Mouse (Mus musculus): Measurements from ENCODE around the gene Pclaf. TPM values are rescaled to one million over a fixed set of nuclear protein-coding genes. Genes with fewer than 3 reads are reported as not detected.

The Pclaf gene
- polyA plus RNA-seq, 1 experiment from 2014 or later = 86.3 TPM

- no peak overlapping the region for H3K9ac ChIP-seq (ENCODE audit: low read length)
- H3K36me3 ChIP-seq (ENCODE audit: control insufficient read depth, insufficient read depth, low read length) = no peaks in the 10 kb centered on the region
- peaks cover 0 to 3% of the 10 kb centered on the region in 2 experiments; a peak in 1 of 4 replicates for H3K4me1 ChIP-seq (ENCODE audit: control insufficient read depth in 2 of 2, insufficient read depth in 2 of 2, low read length in 2 of 2)
- no peaks in the 10 kb centered on the region for H3K9me3 ChIP-seq (ENCODE audit: control insufficient read depth, low read length)
- no peak for ATAC-seq (ENCODE audit: insufficient number of reproducible peaks, insufficient read depth, low FRiP score, low read depth)
- H3K27ac ChIP-seq (replicated peaks in 1 of 2; ENCODE audit: control insufficient read depth in 1 of 2, insufficient read depth in 1 of 2, low read depth in 2 of 2, low read length in 2 of 2) = no peak overlapping the region
- H3K4me2 ChIP-seq (ENCODE audit: low read length) = no peak overlapping the region
- H3K4me3 ChIP-seq (ENCODE audit: control insufficient read depth in 1 of 2, insufficient read depth in 1 of 2, low read depth in 1 of 2, low read length in 2 of 2) = no peak overlapping the region
- no peaks in the 10 kb centered on the region for H3K27me3 ChIP-seq (ENCODE audit: control insufficient read depth, insufficient read depth, low read length)
- 57% methylated on average over 1 of the region's 1 CpGs for WGBS
Observed at GRCm38 (mm10) chr9:65917015-65917414, 27.0 kb downstream of the Pclaf start.

- Histone ChIP-seq H3K4me1 (ENCODE audit: control insufficient read depth in 2 of 2, insufficient read depth in 2 of 2, low read length in 2 of 2) (peaks cover 2 to 15% of the 10 kb centered on the region in 2 experiments; a peak in 3 of 4 replicates), H3K27ac (replicated peaks in 1 of 2; ENCODE audit: control insufficient read depth in 1 of 2, insufficient read depth in 1 of 2, low read depth in 2 of 2, low read length in 2 of 2) (no peak overlapping the region), H3K27me3 (ENCODE audit: control insufficient read depth, insufficient read depth, low read length) (no peaks in the 10 kb centered on the region), H3K4me2 (ENCODE audit: low read length) (no peak overlapping the region), H3K36me3 (ENCODE audit: control insufficient read depth, insufficient read depth, low read length) (no peaks in the 10 kb centered on the region), H3K9ac (ENCODE audit: low read length) (no peak overlapping the region), H3K9me3 (ENCODE audit: control insufficient read depth, low read length) (no peaks in the 10 kb centered on the region), H3K4me3 (ENCODE audit: control insufficient read depth in 1 of 2, insufficient read depth in 1 of 2, low read depth in 1 of 2, low read length in 2 of 2) (no peak overlapping the region)
- no peak for ATAC-seq (ENCODE audit: insufficient number of reproducible peaks, insufficient read depth, low FRiP score, low read depth)
Observed at GRCm38 (mm10) chr9:65928456-65928855, 38.4 kb downstream of the Pclaf start.

- no peaks in the 10 kb centered on the region for H3K36me3 ChIP-seq (ENCODE audit: control insufficient read depth, insufficient read depth, low read length)
- H3K4me2 ChIP-seq (ENCODE audit: low read length) = no peak overlapping the region
- no peak overlapping the region for H3K9ac ChIP-seq (ENCODE audit: low read length)
- ATAC-seq (ENCODE audit: insufficient number of reproducible peaks, insufficient read depth, low FRiP score, low read depth) = no peak
- H3K27ac ChIP-seq (replicated peaks in 1 of 2; ENCODE audit: control insufficient read depth in 1 of 2, insufficient read depth in 1 of 2, low read depth in 2 of 2, low read length in 2 of 2) = no peak overlapping the region
- no peak overlapping the region for H3K4me3 ChIP-seq (ENCODE audit: control insufficient read depth in 1 of 2, insufficient read depth in 1 of 2, low read depth in 1 of 2, low read length in 2 of 2)
- H3K9me3 ChIP-seq (ENCODE audit: control insufficient read depth, low read length) = no peaks in the 10 kb centered on the region
- no peaks in the 10 kb centered on the region for H3K27me3 ChIP-seq (ENCODE audit: control insufficient read depth, insufficient read depth, low read length)
- H3K4me1 ChIP-seq (ENCODE audit: control insufficient read depth in 2 of 2, insufficient read depth in 2 of 2, low read length in 2 of 2) = peaks cover 2 to 15% of the 10 kb centered on the region in 2 experiments; a peak in 3 of 4 replicates
Observed at GRCm38 (mm10) chr9:65929826-65930225, 39.8 kb downstream of the Pclaf start.

GRCm38 (mm10) chr9:65937566-65937965, 47.5 kb downstream of the Pclaf start:
- H3K27ac ChIP-seq (replicated peaks in 1 of 2; ENCODE audit: control insufficient read depth in 1 of 2, insufficient read depth in 1 of 2, low read depth in 2 of 2, low read length in 2 of 2) = no peak overlapping the region
- 89% methylated on average over 2 of the region's 2 CpGs for WGBS
- no peak overlapping the region for H3K4me2 ChIP-seq (ENCODE audit: low read length)
- no peaks in the 10 kb centered on the region for H3K27me3 ChIP-seq (ENCODE audit: control insufficient read depth, insufficient read depth, low read length)
- no peak overlapping the region for H3K4me3 ChIP-seq (ENCODE audit: control insufficient read depth in 1 of 2, insufficient read depth in 1 of 2, low read depth in 1 of 2, low read length in 2 of 2)
- H3K9me3 ChIP-seq (ENCODE audit: control insufficient read depth, low read length) = no peaks in the 10 kb centered on the region
- no peak overlapping the region for H3K9ac ChIP-seq (ENCODE audit: low read length)
- H3K4me1 ChIP-seq (ENCODE audit: control insufficient read depth in 2 of 2, insufficient read depth in 2 of 2, low read length in 2 of 2) = peaks cover 0 to 7% of the 10 kb centered on the region in 2 experiments; a peak in 2 of 4 replicates
- H3K36me3 ChIP-seq (ENCODE audit: control insufficient read depth, insufficient read depth, low read length) = no peaks in the 10 kb centered on the region
- ATAC-seq (ENCODE audit: insufficient number of reproducible peaks, insufficient read depth, low FRiP score, low read depth) = no peak

- Histone ChIP-seq H3K4me3 (ENCODE audit: control insufficient read depth in 1 of 2, insufficient read depth in 1 of 2, low read depth in 1 of 2, low read length in 2 of 2) (no peak overlapping the region), H3K27ac (replicated peaks in 1 of 2; ENCODE audit: control insufficient read depth in 1 of 2, insufficient read depth in 1 of 2, low read depth in 2 of 2, low read length in 2 of 2) (no peak overlapping the region), H3K9me3 (ENCODE audit: control insufficient read depth, low read length) (no peaks in the 10 kb centered on the region), H3K9ac (ENCODE audit: low read length) (no peak overlapping the region), H3K27me3 (ENCODE audit: control insufficient read depth, insufficient read depth, low read length) (no peaks in the 10 kb centered on the region), H3K36me3 (ENCODE audit: control insufficient read depth, insufficient read depth, low read length) (peaks cover 13% of the 10 kb centered on the region), H3K4me2 (ENCODE audit: low read length) (no peak overlapping the region), H3K4me1 (ENCODE audit: control insufficient read depth in 2 of 2, insufficient read depth in 2 of 2, low read length in 2 of 2) (no peaks in the 10 kb centered on the region)
- no peak for ATAC-seq (ENCODE audit: insufficient number of reproducible peaks, insufficient read depth, low FRiP score, low read depth)
- WGBS = 74% methylated on average over 3 of the region's 3 CpGs
Observed at GRCm38 (mm10) chr9:65951082-65951587, 61.1 kb downstream of the Pclaf start.

Other genes with a start within 250 kb of the Pclaf start
- 210 and 223 TPM in 2 replicates for gene Oaz2, start 222.2 kb upstream of the Pclaf start, polyA plus RNA-seq (2014; fragmentation: Nextera tagmentation; extraction: Ambion mirVana)
- 6.1 and 6.6 TPM in 2 replicates for gene Zfp609, start 62.7 kb upstream of the Pclaf start, polyA plus RNA-seq (2014; fragmentation: Nextera tagmentation; extraction: Ambion mirVana)
- gene Trip4, start 18.6 kb downstream of the Pclaf start, polyA plus RNA-seq (2014; fragmentation: Nextera tagmentation; extraction: Ambion mirVana) = 25.5 and 25.6 TPM in 2 replicates
- 14.8 and 14.9 TPM in 2 replicates for gene Csnk1g1, start 18.7 kb downstream of the Pclaf start, polyA plus RNA-seq (2014; fragmentation: Nextera tagmentation; extraction: Ambion mirVana)
- 362 and 403 TPM in 2 replicates for gene Ppib, start 170.0 kb downstream of the Pclaf start, polyA plus RNA-seq (2014; fragmentation: Nextera tagmentation; extraction: Ambion mirVana)
- gene Snx22, start 179.5 kb downstream of the Pclaf start, polyA plus RNA-seq (2014; fragmentation: Nextera tagmentation; extraction: Ambion mirVana) = 1.2 and 1.6 TPM in 2 replicates
- 63.8 and 65.1 TPM in 2 replicates for gene Snx1, start 236.3 kb downstream of the Pclaf start, polyA plus RNA-seq (2014; fragmentation: Nextera tagmentation; extraction: Ambion mirVana)
- 163 and 172 TPM in 2 replicates for gene Ciao2a, start 236.4 kb downstream of the Pclaf start, polyA plus RNA-seq (2014; fragmentation: Nextera tagmentation; extraction: Ambion mirVana)